Mouse (Mus musculus) embryonic fibroblast, embryonic 13.5 days (primary cell): ENCODE results near the gene Syndig1.

Experiments
- CTCF ChIP-seq: IDR thresholded peaks from 2 replicates; pipeline ENCODE4 v1.5.1; 2011; ENCODE audit warnings: mild to moderate bottlenecking, control low read depth, low read length, moderate library complexity, borderline replicate concordance; ENCODE audit not compliant: insufficient read depth
- POLR2A ChIP-seq: IDR thresholded peaks from 2 replicates; pipeline ENCODE4 v1.6.1; 2011; ENCODE audit warnings: low read depth, mild to moderate bottlenecking, control low read depth, low read length, moderate library complexity

DNA sequence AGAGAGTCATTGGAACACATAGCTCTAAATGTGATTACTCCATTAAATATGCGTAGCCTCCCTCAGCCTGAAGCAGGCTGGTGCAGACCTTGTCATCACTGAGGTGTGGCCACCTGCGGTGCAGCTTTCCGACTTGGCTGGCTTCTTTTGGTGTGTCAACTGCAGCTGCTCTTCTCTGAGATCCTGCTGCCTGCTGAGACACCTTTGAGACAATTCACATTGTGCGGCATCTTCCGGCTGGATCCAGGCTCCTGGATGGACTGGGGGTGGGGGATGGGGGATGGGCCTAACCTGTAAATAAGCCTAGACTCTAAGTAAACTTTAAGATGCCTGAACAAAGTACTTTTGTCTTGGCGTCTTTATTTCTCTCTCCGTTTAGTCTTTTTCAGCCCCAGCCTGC, 214.5 kb downstream of the Syndig1 start:
- TF ChIP-seq POLR2A (no peak), CTCF (no peak)
